Mouse (Mus musculus) brain, adult 2 months (tissue): Measurements from ENCODE around the gene Brca2.
"Not testable (repeated sequence)": the region's sequence is repeated elsewhere in the genome, so short reads cannot be mapped to it uniquely, and the experiment has no call there.

Experiments used
- DNase-seq: peaks from one replicate; pipeline ENCODE4 v3.0.0; 2011; ENCODE audit warnings: low read depth, low spot score

The Brca2 gene

GRCm38 (mm10) chr5:150521937-150522866 lies at the start of gene Brca2:
Brca2 (plus strand) TSS chr5:150522630.
- DNase-seq = peak; percentile 95

- no peak for DNase-seq
These were observed 45.1 kb upstream of the Brca2 start for GRCm38 (mm10) chr5:150477364-150477763.

GRCm38 (mm10) chr5:150478612-150479011 lies 43.8 kb upstream of the Brca2 start:
- DNase-seq = no peak

GRCm38 (mm10) chr5:150485198-150485597 lies 37.2 kb upstream of the Brca2 start:
- peak; percentile 33 for DNase-seq

GRCm38 (mm10) chr5:150490285-150490684 lies 32.1 kb upstream of the Brca2 start:
- no peak for DNase-seq

GRCm38 (mm10) chr5:150490821-150491220 lies 31.6 kb upstream of the Brca2 start:
- no peak for DNase-seq

- DNase-seq = not testable (repeated sequence)
These were observed 30.8 kb upstream of the Brca2 start for GRCm38 (mm10) chr5:150491573-150492173.

GRCm38 (mm10) chr5:150495792-150496191 lies 26.6 kb upstream of the Brca2 start:
- DNase-seq = peak; percentile 36

- DNase-seq = no peak
These were observed 11.8 kb upstream of the Brca2 start for GRCm38 (mm10) chr5:150510451-150511225.

GRCm38 (mm10) chr5:150513264-150513663 lies 9.2 kb upstream of the Brca2 start:
- DNase-seq = no peak

- DNase-seq = no peak
These were observed 8.4 kb upstream of the Brca2 start for GRCm38 (mm10) chr5:150514027-150514426.

- no peak for DNase-seq
These were observed 4.4 kb upstream of the Brca2 start, which contains the start of gene Zar1l for GRCm38 (mm10) chr5:150518064-150518463. Zar1l (minus strand) TSS chr5:150518164.

- peak; percentile 37 for DNase-seq
These were observed 2.9 kb upstream of the Brca2 start for GRCm38 (mm10) chr5:150519551-150519950.

- no peak for DNase-seq
These were observed 421 bp downstream of the Brca2 start for GRCm38 (mm10) chr5:150522867-150523234.

GRCm38 (mm10) chr5:150525239-150525638 lies 2.8 kb downstream of the Brca2 start:
- DNase-seq = no peak

- DNase-seq = no peak
These were observed 18.9 kb downstream of the Brca2 start for GRCm38 (mm10) chr5:150541302-150541701.

- peak; percentile 44 for DNase-seq
These were observed 20.8 kb downstream of the Brca2 start for GRCm38 (mm10) chr5:150543184-150543583.

- peak; percentile 58 for DNase-seq
These were observed 29.2 kb downstream of the Brca2 start for GRCm38 (mm10) chr5:150551637-150552036.

- DNase-seq = no peak
These were observed 37.2 kb downstream of the Brca2 start for GRCm38 (mm10) chr5:150559519-150560103.

GRCm38 (mm10) chr5:150560851-150561250 lies 38.4 kb downstream of the Brca2 start:
- DNase-seq = no peak

- DNase-seq = no peak
These were observed 38.9 kb downstream of the Brca2 start for GRCm38 (mm10) chr5:150561376-150561775.

- no peak for DNase-seq
These were observed 39.4 kb downstream of the Brca2 start for GRCm38 (mm10) chr5:150561783-150562182.
